Mouse (Mus musculus): ENCODE results near the gene Scamp2. TPM values are rescaled to one million over a fixed set of nuclear protein-coding genes. Genes with fewer than 3 reads are reported as not detected.
A peak's percentile ranks its signal among the peaks of the same experiment; 100 is the strongest.

Gene Scamp2
- polyA plus RNA-seq, 1 experiment, result 65.2 TPM

DNA sequence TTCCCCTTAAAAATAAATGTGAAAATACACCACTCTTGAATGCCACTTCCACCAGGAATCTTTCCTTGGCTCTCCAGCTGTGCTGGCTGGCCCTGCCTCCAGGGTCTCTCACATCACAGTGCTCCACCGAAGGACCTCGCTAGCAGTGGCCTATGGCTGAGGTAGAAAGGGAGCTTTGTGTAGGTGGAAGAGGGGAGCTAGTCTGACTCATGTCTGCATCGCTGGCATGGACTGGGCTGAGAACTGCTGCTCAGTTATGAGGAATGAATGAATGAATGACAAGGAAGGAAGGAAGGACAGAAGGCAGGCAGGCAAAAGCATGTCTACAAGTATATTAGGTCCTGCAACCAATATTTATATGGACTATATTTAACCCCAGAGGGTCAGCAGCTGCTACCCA, 76.5 kb downstream of the Scamp2 start:
- TF ChIP-seq POLR2A (IDR thresholded peaks at IDR 0.05; ENCODE audit: borderline replicate concordance, extremely low read depth, insufficient read depth, insufficient read length, poor library complexity, severe bottlenecking), result no peak
- no peak for TF ChIP-seq CTCF (IDR thresholded peaks at IDR 0.05; ENCODE audit: borderline replicate concordance, extremely low read depth, insufficient read depth, insufficient read length)
- DNase-seq (ENCODE audit: low read depth), result no peak

DNA sequence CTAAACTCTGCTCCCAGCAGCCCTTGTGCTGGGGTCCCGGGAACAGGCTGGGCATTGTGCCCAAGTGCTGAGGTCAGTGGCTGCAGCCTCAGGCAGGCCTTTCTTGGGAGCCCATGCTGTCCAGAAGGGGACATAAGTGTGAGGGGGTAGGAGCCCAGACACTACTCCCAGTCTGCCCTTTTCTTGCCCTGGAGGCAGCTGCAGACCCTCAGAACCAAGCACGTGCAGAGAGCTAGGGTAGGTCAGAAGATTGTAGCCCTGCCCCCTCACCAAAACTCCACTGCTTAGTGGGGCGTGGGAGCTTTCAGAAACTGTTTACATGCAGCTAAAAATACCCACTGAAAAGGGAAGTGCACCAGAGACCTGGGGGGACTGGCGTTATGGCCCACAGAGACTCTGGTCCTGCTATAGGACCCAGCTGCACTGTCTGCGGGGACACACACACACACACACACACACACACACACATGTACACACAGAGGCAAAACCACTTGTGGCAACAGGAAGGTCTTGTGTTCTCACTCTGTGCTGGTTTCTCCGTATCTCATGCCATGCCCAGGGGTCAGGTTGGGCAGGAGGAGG, 77.1 kb downstream of the Scamp2 start:
- peak; percentile 51 for DNase-seq (ENCODE audit: low read depth)
- TF ChIP-seq CTCF (IDR thresholded peaks at IDR 0.05; ENCODE audit: borderline replicate concordance, extremely low read depth, insufficient read depth, insufficient read length) (no peak), POLR2A (IDR thresholded peaks at IDR 0.05; ENCODE audit: borderline replicate concordance, extremely low read depth, insufficient read depth, insufficient read length, poor library complexity, severe bottlenecking) (no peak)

Other genes starting within 250 kb of the Scamp2 start
- 17.9 and 21.1 TPM in 2 replicates for gene Ppcdc, start 120.8 kb upstream of the Scamp2 start, polyA plus RNA-seq (2012; rRNA removed)
- 222 and 241 TPM in 2 replicates for gene Scamp5, start 92.9 kb upstream of the Scamp2 start, polyA plus RNA-seq (2012; rRNA removed)
- 8.2 and 12.1 TPM in 2 replicates for gene Rpp25, start 56.9 kb upstream of the Scamp2 start, polyA plus RNA-seq (2012; rRNA removed)
- 320 and 341 TPM in 2 replicates for gene Cox5a, start 39.7 kb upstream of the Scamp2 start, polyA plus RNA-seq (2012; rRNA removed)
- 12.1 and 12.2 TPM in 2 replicates for gene Fam219b, start 23.4 kb upstream of the Scamp2 start, polyA plus RNA-seq (2012; rRNA removed)
- 71.2 and 73.3 TPM in 2 replicates for gene Mpi, start 8.2 kb upstream of the Scamp2 start, polyA plus RNA-seq (2012; rRNA removed)
- 38.8 and 42.1 TPM in 2 replicates for gene Ulk3, start 28.5 kb downstream of the Scamp2 start, polyA plus RNA-seq (2012; rRNA removed)
- gene Cplx3, start 45.3 kb downstream of the Scamp2 start, polyA plus RNA-seq (2012; rRNA removed), result 0.29 and 0.49 TPM in 2 replicates
- 0.04 and 0.12 TPM in 2 replicates for gene Lman1l, start 59.8 kb downstream of the Scamp2 start, polyA plus RNA-seq (2012; rRNA removed)
- 84.6 and 138 TPM in 2 replicates for gene Csk, start 92.7 kb downstream of the Scamp2 start, polyA plus RNA-seq (2012; rRNA removed)
- not detected in 2 replicates for gene Cyp1a2, start 122.8 kb downstream of the Scamp2 start, polyA plus RNA-seq (2012; rRNA removed)
- gene Cyp1a1, start 127.0 kb downstream of the Scamp2 start, polyA plus RNA-seq (2012; rRNA removed), result 0.13 and 0.14 TPM in 2 replicates
- 24.1 and 27.0 TPM in 2 replicates for gene Edc3, start 147.6 kb downstream of the Scamp2 start, polyA plus RNA-seq (2012; rRNA removed)
- gene Clk3, start 204.9 kb downstream of the Scamp2 start, polyA plus RNA-seq (2012; rRNA removed), result 153 and 188 TPM in 2 replicates